Mouse (Mus musculus) intestine, embryonic 14.5 days (tissue): ENCODE data around the gene Pnliprp1. TPM values are rescaled to one million over a fixed set of nuclear protein-coding genes. Genes with fewer than 3 reads are reported as not detected.

Experiments used
- polyA plus RNA-seq: library from polyadenylated mRNA; unstranded; fragments of >200 nt; fragmentation: Nextera tagmentation; extraction: Ambion mirVana; gene quantifications from 2 replicates; pipeline ENCODE4 v1.2.1, GENCODE M21; 2014

Pnliprp1 gene
- polyA plus RNA-seq, 1 experiment from 2014 or later: 471 TPM

Other genes starting within 250 kb of the Pnliprp1 start
- gene Ccdc172, start 216.9 kb upstream of the Pnliprp1 start, polyA plus RNA-seq: not detected in 2 replicates
- gene Pnlip, start 76.4 kb upstream of the Pnliprp1 start, polyA plus RNA-seq: 0.23 TPM in 1 of 2 replicates, not detected in the other
- 2.8 and 4.4 TPM in 2 replicates for gene Pnliprp2, start 30.8 kb downstream of the Pnliprp1 start, polyA plus RNA-seq
- gene 1700019N19Rik, start 65.6 kb downstream of the Pnliprp1 start, polyA plus RNA-seq: not detected in 2 replicates
- gene Eno4, start 214.5 kb downstream of the Pnliprp1 start, polyA plus RNA-seq: 0.23 TPM in 2 replicates
- gene Hspa12a, start 214.8 kb downstream of the Pnliprp1 start, polyA plus RNA-seq: 4.8 and 5.6 TPM in 2 replicates